Mouse (Mus musculus): ENCODE measurements around the gene Dbx1. TPM values are rescaled to one million over a fixed set of nuclear protein-coding genes. Genes with fewer than 3 reads are reported as not detected.

Dbx1 gene
- total and polyA plus RNA-seq, 3 experiments, result not detected

- DNase-seq (ENCODE audit: low read depth, low spot score), result no peak
- H3K36me3 ChIP-seq (ENCODE audit: control insufficient read depth in 1 of 2, insufficient read depth in 2 of 2, low read length in 2 of 2), result no peaks in the 10 kb centered on the region
- H3K9me3 ChIP-seq (replicated peaks; ENCODE audit: insufficient read depth, low read length), result no peaks in the 10 kb centered on the region
- no peaks in the 10 kb centered on the region for H3K4me1 ChIP-seq (ENCODE audit: control insufficient read depth in 1 of 2, insufficient read depth in 2 of 2, low read length in 2 of 2)
- H3K27me3 ChIP-seq (ENCODE audit: control insufficient read depth in 1 of 2, insufficient read depth in 2 of 2, low read length in 2 of 2), result no peaks in the 10 kb centered on the region
- H3K4me3 ChIP-seq (ENCODE audit: control insufficient read depth in 1 of 2, insufficient read depth in 1 of 2, low read depth in 2 of 2, low read length in 2 of 2), result no peak overlapping the region
- H3K9ac ChIP-seq (ENCODE audit: control insufficient read depth, low read depth, low read length, poor library complexity, severe bottlenecking), result no peak overlapping the region
- TF ChIP-seq BHLHE40 (IDR thresholded peaks at IDR 0.05; ENCODE audit: borderline replicate concordance, low read depth, low read length) (no peak), UBTF (IDR thresholded peaks at IDR 0.05; ENCODE audit: borderline replicate concordance, insufficient read depth, low read depth, low read length) (no peak), CHD2 (IDR thresholded peaks at IDR 0.05; ENCODE audit: low read length) (no peak), MAZ (IDR thresholded peaks at IDR 0.05; ENCODE audit: low read depth, low read length) (no peak), RCOR1 (IDR thresholded peaks at IDR 0.05; ENCODE audit: low read depth, low read length) (no peak), ETS1 (IDR thresholded peaks at IDR 0.05; ENCODE audit: low read depth, low read length) (no peak), NELFE (IDR thresholded peaks at IDR 0.05; ENCODE audit: low read depth, low read length) (no peak), MAFK (IDR thresholded peaks at IDR 0.05; ENCODE audit: borderline replicate concordance, low read depth, low read length) (no peak), JUND (IDR thresholded peaks at IDR 0.05; ENCODE audit: low read depth, low read length) (no peak), GATA1 (IDR thresholded peaks at IDR 0.05; ENCODE audit: low read depth, low read length) (no peak), TCF12 (IDR thresholded peaks at IDR 0.05; ENCODE audit: low read depth, low read length) (no peak), HCFC1 (IDR thresholded peaks at IDR 0.05; ENCODE audit: low read depth, low read length) (no peak), ZMIZ1 (IDR thresholded peaks at IDR 0.05; ENCODE audit: low read depth, low read length) (no peak), POLR2AphosphoS2 (IDR thresholded peaks at IDR 0.05; ENCODE audit: low read length) (no peak), MXI1 (IDR thresholded peaks at IDR 0.05; ENCODE audit: low read depth, low read length) (no peak), GABPA (IDR thresholded peaks at IDR 0.05; ENCODE audit: low read depth, low read length) (no peak)
- H3K79me2 ChIP-seq (ENCODE audit: control insufficient read depth, insufficient read depth, low read length, poor library complexity), result no peaks in the 10 kb centered on the region
- H3K27ac ChIP-seq (ENCODE audit: control insufficient read depth, low read depth, low read length), result no peak overlapping the region
These were observed 53.5 kb downstream of the Dbx1 start for GRCm38 (mm10) chr7:49583176-49583575.

- Histone ChIP-seq H3K4me3 (ENCODE audit: control insufficient read depth in 1 of 2, insufficient read depth in 1 of 2, low read depth in 2 of 2, low read length in 2 of 2) (no peak overlapping the region), H3K9me3 (replicated peaks; ENCODE audit: insufficient read depth, low read length) (no peaks in the 10 kb centered on the region), H3K36me3 (ENCODE audit: control insufficient read depth in 1 of 2, insufficient read depth in 2 of 2, low read length in 2 of 2) (no peaks in the 10 kb centered on the region), H3K79me2 (ENCODE audit: control insufficient read depth, insufficient read depth, low read length, poor library complexity) (no peaks in the 10 kb centered on the region), H3K27me3 (ENCODE audit: control insufficient read depth in 1 of 2, insufficient read depth in 2 of 2, low read length in 2 of 2) (no peaks in the 10 kb centered on the region), H3K9ac (ENCODE audit: control insufficient read depth, low read depth, low read length, poor library complexity, severe bottlenecking) (no peak overlapping the region), H3K27ac (ENCODE audit: control insufficient read depth, low read depth, low read length) (no peak overlapping the region), H3K4me1 (ENCODE audit: control insufficient read depth in 1 of 2, insufficient read depth in 2 of 2, low read length in 2 of 2) (no peaks in the 10 kb centered on the region)
- TF ChIP-seq HCFC1 (IDR thresholded peaks at IDR 0.05; ENCODE audit: low read depth, low read length) (no peak), RAD21 (IDR thresholded peaks at IDR 0.05; ENCODE audit: low read depth, low read length) (no peak), MYB (IDR thresholded peaks at IDR 0.05; ENCODE audit: low read depth, low read length) (no peak), POLR2AphosphoS5 (IDR thresholded peaks at IDR 0.05; ENCODE audit: borderline replicate concordance, low read depth, low read length) (no peak), CHD1 (IDR thresholded peaks at IDR 0.05; ENCODE audit: low read depth, low read length) (no peak), CTCF (IDR thresholded peaks at IDR 0.05 in 2 of 3, conservative IDR thresholded peaks at IDR 0.05 in 1 of 3; ENCODE audit: control insufficient read depth in 1 of 3, insufficient read depth in 1 of 3, low read depth in 2 of 3, low read length in 3 of 3, poor library complexity in 1 of 3, severe bottlenecking in 1 of 3) (no peak)
- DNase-seq (ENCODE audit: low read depth, low spot score), result no peak
These were observed 54.1 kb downstream of the Dbx1 start for GRCm38 (mm10) chr7:49582551-49582950.

Measured in MEL (cell line).